Mouse (Mus musculus) myocyte (in vitro differentiated cells): Measurements from ENCODE around the gene Fkbp15.

Experiments used
- MYOD1 ChIP-seq, 3 experiments: IDR thresholded peaks; one replicate each; pipeline ENCODE4 v1.6.1; 2011; ENCODE audit warnings: control low read depth in 2 of 3, low read depth in 2 of 3, mild to moderate bottlenecking in 2 of 3, moderate library complexity in 1 of 3; ENCODE audit not compliant: insufficient read length in 2 of 3, control insufficient read depth in 1 of 3
- MYOG ChIP-seq, 3 experiments: IDR thresholded peaks; one replicate each; pipeline ENCODE4 v1.6.1; 2011; ENCODE audit warnings: control low read depth in 2 of 3, low read depth in 2 of 3, mild to moderate bottlenecking in 2 of 3; ENCODE audit not compliant: insufficient read length in 2 of 3, control insufficient read depth in 1 of 3, insufficient read depth in 1 of 3
- POLR2A ChIP-seq: IDR thresholded peaks from one replicate; pipeline ENCODE4 v1.6.1; 2011; ENCODE audit warnings: low read depth, mild to moderate bottlenecking, control low read depth, moderate library complexity; ENCODE audit not compliant: insufficient read length
- TCF12 ChIP-seq: IDR thresholded peaks from one replicate; pipeline ENCODE4 v1.6.1; 2011; ENCODE audit warnings: mild to moderate bottlenecking, control low read depth; ENCODE audit not compliant: poor library complexity, insufficient read depth, severe bottlenecking

GRCm38 (mm10) chr4:62360805-62361455 lies 582 bp upstream of the Fkbp15 start:
- TF ChIP-seq MYOG (IDR thresholded peaks at IDR 0.05; ENCODE audit: control insufficient read depth in 1 of 3, insufficient read depth in 1 of 3, insufficient read length in 2 of 3, low read depth in 2 of 3) (no peak), TCF12 (no peak), POLR2A (no peak), MYOD1 (IDR thresholded peaks at IDR 0.05; ENCODE audit: control insufficient read depth in 1 of 3, insufficient read length in 2 of 3, low read depth in 2 of 3) (no peak)
